Mouse (Mus musculus) spleen, adult 2 months (tissue): ENCODE data around the gene Tm9sf3.

Source experiments
- CTCF ChIP-seq: fragments of 200-500 bp; IDR thresholded peaks from 2 replicates; pipeline ENCODE4 v1.5.1; 2011; ENCODE audit warnings: mild to moderate bottlenecking, inconsistent platforms; ENCODE audit not compliant: insufficient read depth, insufficient read length, insufficient replicate concordance; ENCODE audit errors: extremely low read depth
- POLR2A ChIP-seq: fragments of 200-500 bp; IDR thresholded peaks from 2 replicates; pipeline ENCODE4 v1.6.1; 2011; ENCODE audit warnings: low read depth, low read length, inconsistent platforms

DNA sequence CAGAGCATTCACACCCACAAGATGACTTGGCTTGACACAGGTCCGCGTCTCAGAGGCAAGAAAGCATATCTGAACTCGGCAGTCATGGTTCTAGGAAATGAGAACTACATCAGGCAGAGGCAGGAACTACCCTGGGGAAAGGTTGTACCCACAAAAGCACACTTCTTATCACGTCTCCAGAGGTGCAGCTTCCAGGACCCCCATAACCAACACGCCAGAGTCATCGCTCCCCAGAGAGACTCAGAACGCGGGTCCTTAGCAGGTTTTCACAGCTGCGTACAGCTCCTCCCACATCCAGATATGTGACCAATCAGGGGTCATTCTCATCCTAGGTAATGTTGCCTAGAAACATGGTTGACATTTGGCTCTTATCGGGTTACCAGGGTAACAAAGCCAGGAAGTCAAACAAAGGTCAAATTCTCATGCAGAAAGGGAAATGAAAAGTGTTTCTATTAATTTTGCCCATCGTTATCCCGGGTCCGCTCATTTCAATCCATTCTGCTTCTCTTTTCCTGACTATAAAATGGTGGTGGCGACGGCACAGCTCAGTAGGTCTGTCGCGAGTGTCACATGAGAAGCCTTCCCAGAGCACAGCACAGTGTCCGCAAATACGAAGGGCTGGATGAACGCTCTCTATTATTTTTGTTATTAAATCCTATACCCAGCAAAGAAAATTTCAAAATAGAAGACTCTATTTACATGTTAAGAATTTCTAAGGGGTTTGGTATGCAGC is 47.3 kb upstream of the Tm9sf3 start:
- TF ChIP-seq POLR2A (no peak), CTCF (no peak)
